Mouse (Mus musculus): ENCODE data around the gene Bmp5.
A peak's percentile ranks its signal among the peaks of the same experiment; 100 is the strongest.
"Not testable (repeated sequence)": the region's sequence is repeated elsewhere in the genome, so short reads cannot be mapped to it uniquely, and the experiment has no call there.

Gene Bmp5

DNA sequence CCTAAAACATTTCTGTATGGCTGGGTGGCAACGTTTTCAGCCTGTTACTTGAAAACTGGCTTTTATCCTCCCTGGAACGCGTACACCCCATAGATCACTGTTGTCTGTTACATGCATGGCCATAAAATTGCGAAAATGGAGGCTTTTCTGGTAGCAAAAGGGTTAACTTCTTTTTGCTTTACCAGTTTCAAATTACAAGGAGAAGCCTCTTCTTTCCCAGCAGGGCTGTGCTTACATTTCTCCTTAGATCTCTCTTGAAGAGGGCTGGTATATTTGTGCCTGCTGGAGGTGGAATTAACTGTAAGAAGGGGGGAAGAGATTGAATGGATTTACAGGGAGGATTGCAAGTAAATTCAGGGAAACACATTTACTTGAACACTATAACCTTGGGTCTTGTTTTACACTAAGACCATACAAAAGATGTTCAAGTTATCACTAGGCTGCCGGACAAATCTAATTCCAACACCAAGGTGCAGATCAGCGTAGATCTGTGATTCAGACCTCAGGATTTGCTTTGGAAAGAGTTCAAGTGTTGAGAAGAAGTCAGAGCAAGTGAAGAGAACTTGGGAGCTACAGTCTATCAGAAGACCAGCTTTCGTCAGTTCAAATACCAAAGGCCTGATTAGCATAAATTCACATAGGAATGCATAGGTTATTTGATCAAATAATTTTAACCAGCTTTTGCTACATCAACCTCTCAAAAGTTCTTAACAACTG is at the start of gene Bmp5:
Bmp5 (plus strand) TSS at position 236 of the 717 bp plus-strand sequence.
- peak; percentile 66 for DNase-seq (ENCODE audit: low read depth, low spot score)

GRCm38 (mm10) chr9:75760075-75760474 is 15.1 kb upstream of the Bmp5 start:
- no peak for DNase-seq (ENCODE audit: low read depth, low spot score)

DNA sequence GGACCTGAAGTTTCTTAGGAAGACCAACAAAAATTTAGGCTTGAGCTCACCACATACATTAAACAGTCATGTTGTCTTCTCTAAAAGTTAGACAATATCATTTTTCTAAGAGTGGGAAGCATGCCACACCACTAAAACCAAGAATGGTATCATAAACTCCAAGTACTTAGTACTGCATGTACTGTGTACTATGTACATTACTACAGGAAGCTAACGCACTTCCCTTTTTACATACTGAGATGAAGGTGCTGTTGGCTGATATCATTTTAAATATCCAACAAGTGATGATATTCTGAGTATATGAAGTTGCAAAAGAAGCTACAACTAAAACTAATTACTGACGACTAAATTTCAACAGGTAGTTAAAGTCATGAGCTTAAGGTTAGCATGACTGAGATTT is 13.6 kb upstream of the Bmp5 start:
- no peak for DNase-seq (ENCODE audit: low read depth, low spot score)

- DNase-seq (ENCODE audit: low read depth, low spot score) = peak; percentile 34
Observed at GRCm38 (mm10) chr9:75762487-75762886, 12.7 kb upstream of the Bmp5 start.

- no peak for DNase-seq (ENCODE audit: low read depth, low spot score)
Observed at GRCm38 (mm10) chr9:75764792-75765191, 10.4 kb upstream of the Bmp5 start.

DNA sequence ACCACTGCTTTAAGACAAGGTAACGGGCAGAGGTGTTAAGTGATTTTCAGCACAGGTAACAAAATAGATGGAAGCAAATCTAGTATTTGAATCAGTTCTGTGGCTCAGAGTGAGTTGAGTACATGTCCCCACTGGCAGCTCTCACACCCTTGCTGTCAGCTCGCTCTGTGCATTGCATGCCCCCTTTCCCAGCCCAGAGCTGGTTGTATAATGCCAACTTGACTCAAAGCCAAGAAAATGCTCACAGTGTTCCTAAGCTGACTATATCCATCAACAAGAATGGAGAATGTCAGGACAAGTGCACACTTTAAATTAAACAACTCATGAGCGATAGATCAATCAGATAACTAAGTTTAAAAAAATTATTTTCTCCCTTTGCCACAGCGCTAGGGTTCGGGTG is 8.6 kb upstream of the Bmp5 start:
- DNase-seq (ENCODE audit: low read depth, low spot score) = no peak

- no peak for DNase-seq (ENCODE audit: low read depth, low spot score)
Observed at GRCm38 (mm10) chr9:75769042-75769441, 6.1 kb upstream of the Bmp5 start.

DNA sequence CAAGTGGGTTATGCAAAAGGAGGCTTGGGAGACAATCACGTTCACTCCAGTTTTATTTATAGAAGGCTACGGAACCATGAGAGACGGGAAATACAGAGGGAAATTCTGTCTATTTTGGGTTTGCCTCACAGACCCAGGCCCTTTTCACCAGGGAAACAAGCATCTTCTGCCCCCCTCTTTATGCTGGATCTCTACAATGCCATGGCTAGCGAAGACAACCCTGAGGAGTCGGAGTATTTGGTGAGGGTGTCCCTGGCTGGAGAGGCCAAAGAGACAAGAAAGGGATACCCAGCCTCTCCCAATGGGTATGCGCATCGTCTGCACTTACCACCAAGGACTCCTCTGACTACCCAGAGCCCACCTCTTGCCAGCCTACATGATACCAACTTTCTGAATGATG is 989 bp downstream of the Bmp5 start:
- no peak for DNase-seq (ENCODE audit: low read depth, low spot score)

- DNase-seq (ENCODE audit: low read depth, low spot score) = no peak
Observed at GRCm38 (mm10) chr9:75778762-75779346, 3.7 kb downstream of the Bmp5 start.

- no peak for DNase-seq (ENCODE audit: low read depth, low spot score)
Observed at GRCm38 (mm10) chr9:75780558-75781276, 5.6 kb downstream of the Bmp5 start.

- DNase-seq (ENCODE audit: low read depth, low spot score) = peak; percentile 76
Observed at GRCm38 (mm10) chr9:75781600-75781999, 6.4 kb downstream of the Bmp5 start.

- DNase-seq (ENCODE audit: low read depth, low spot score) = no peak
Observed at GRCm38 (mm10) chr9:75783573-75783972, 8.4 kb downstream of the Bmp5 start.

- no peak for DNase-seq (ENCODE audit: low read depth, low spot score)
Observed at GRCm38 (mm10) chr9:75785959-75786358, 10.8 kb downstream of the Bmp5 start.

- DNase-seq (ENCODE audit: low read depth, low spot score) = no peak
Observed at GRCm38 (mm10) chr9:75787121-75787520, 12.0 kb downstream of the Bmp5 start.

DNA sequence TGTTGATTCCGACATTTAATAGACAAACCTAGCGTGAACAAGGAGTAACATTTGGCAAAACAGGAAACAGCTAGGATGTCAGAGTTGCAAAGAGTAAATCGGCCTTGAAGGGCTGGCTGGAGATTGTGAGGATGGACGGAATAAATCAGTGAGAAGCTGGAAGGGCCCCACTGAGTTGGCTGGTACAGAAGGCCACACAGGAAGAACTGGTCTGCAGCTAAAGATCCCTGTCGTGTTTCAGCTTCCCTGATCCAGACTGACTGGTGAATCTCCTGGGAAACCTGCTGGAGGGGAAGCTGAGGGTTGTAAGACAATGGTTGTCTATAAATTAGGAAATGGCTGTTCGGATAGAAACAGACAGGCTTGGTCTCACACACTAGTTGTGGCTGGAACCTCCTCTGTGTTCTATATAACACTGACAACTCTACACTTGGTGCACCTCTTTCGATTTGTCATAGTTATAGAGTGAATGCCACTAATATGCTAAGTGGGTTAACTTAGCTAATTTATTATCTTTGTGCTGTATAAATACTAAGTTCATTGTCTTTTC is 14.8 kb downstream of the Bmp5 start:
- no peak for DNase-seq (ENCODE audit: low read depth, low spot score)

DNA sequence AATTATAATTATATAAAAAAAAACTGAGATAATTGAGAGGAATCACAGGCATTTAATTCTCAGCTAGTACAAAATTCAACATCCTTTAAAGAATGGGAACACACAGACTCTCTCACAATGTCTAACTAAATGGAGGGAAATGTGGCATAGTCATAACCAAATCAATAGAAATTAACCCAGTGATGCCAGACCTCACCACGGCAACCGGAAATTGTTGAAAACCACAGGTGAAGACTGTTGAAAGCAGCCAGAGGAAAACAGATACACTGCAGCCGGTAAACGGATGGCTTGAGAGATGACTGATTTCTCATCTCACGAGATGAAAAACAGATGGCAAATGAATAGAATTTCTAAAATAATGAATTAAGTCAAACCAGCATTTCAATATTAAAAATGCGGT is 29.8 kb downstream of the Bmp5 start:
- DNase-seq (ENCODE audit: low read depth, low spot score) = no peak

- DNase-seq (ENCODE audit: low read depth, low spot score) = not testable (repeated sequence)
Observed at GRCm38 (mm10) chr9:75808179-75808578, 33.0 kb downstream of the Bmp5 start.

- DNase-seq (ENCODE audit: low read depth, low spot score) = no peak
Observed at GRCm38 (mm10) chr9:75808659-75809058, 33.5 kb downstream of the Bmp5 start.

- DNase-seq (ENCODE audit: low read depth, low spot score) = no peak
Observed at GRCm38 (mm10) chr9:75815161-75815560, 40.0 kb downstream of the Bmp5 start.

DNA sequence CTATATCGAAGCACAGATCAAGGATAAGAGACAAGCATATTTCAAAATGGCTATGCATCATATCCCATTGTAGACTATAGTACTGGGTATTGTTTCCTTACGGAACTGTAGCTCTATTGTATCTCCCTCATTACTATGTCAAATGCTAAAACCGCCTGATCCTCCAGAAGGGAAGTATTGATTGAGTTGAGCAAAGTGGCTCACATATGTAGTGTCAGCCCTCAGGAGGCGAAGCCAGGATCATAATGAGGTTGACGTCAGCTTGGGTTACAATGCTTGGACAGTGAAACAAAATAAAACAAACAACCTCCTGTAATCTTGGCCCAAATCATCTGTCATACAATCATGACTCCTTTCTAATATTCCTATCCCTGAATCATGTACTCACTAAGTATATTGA is 43.2 kb downstream of the Bmp5 start:
- no peak for DNase-seq (ENCODE audit: low read depth, low spot score)

GRCm38 (mm10) chr9:75832468-75832867 is 57.3 kb downstream of the Bmp5 start:
- DNase-seq (ENCODE audit: low read depth, low spot score) = no peak

DNA sequence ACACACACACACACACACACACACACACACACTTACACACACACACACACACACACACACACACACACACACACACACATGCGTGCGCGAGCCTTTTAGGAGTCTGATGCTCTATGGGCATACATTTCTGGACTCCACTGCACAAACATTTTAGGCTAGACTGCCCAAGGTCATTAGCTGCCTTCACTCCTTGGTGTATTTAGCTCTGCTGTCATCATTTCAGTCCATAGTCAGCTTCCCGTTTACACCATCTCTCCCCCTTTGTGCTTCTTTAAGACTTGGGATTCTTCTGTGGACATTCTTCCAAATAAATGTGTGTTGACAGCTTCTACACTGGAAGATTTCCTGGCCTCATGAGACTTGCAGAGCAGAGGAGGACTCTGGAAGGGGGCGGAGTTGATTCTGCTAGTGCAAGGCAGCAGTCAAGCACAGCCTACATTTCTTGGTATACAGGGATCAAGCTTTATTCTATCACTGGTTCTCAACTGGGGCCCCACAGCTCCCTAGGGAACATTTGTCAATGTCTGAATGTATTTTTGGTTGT is 58.1 kb downstream of the Bmp5 start:
- peak; percentile 19 for DNase-seq (ENCODE audit: low read depth, low spot score)
